Mouse (Mus musculus) myocyte (in vitro differentiated cells): ENCODE data around the gene Scd4. TPM values are rescaled to one million over a fixed set of nuclear protein-coding genes. Genes with fewer than 3 reads are reported as not detected.
A peak's percentile ranks its signal among the peaks of the same experiment; 100 is the strongest.

Experiments
- H3K27me3 ChIP-seq: one replicate; pipeline ENCODE4 v1.6.1; 2011; ENCODE audit not compliant: control insufficient read depth, insufficient read depth, insufficient read length
- H3K36me3 ChIP-seq: one replicate; pipeline ENCODE4 v1.6.1; 2011; ENCODE audit not compliant: control insufficient read depth, insufficient read depth
- H3K4me2 ChIP-seq: one replicate; pipeline ENCODE4 v1.6.1; 2011; ENCODE audit warnings: low read depth, control low read depth
- H3K4me3 ChIP-seq: one replicate; pipeline ENCODE4 v1.5.1; 2011; ENCODE audit warnings: mild to moderate bottlenecking, control low read depth, moderate library complexity
- H3K79me2 ChIP-seq: one replicate; pipeline ENCODE4 v1.6.1; 2011; ENCODE audit not compliant: control insufficient read depth, insufficient read depth
- H3ac ChIP-seq: one replicate; pipeline ENCODE4 v1.6.1; 2011; ENCODE audit not compliant: control insufficient read depth, insufficient read length
- CEBPB ChIP-seq: IDR thresholded peaks from 2 replicates; pipeline ENCODE4 v1.6.1; 2011; ENCODE audit warnings: mild to moderate bottlenecking, moderate library complexity; ENCODE audit not compliant: poor library complexity, insufficient read depth, severe bottlenecking
- E2F4 ChIP-seq: IDR thresholded peaks from one replicate; pipeline ENCODE4 v1.6.1; 2011; ENCODE audit warnings: mild to moderate bottlenecking, control low read depth, moderate library complexity; ENCODE audit not compliant: insufficient read depth
- MAX ChIP-seq: IDR thresholded peaks from one replicate; pipeline ENCODE4 v1.6.1; 2011; ENCODE audit warnings: low read depth, mild to moderate bottlenecking, control low read depth
- MYOD1 ChIP-seq, 3 experiments: IDR thresholded peaks; one replicate each; pipeline ENCODE4 v1.6.1; 2011; ENCODE audit warnings: control low read depth in 2 of 3, low read depth in 2 of 3, mild to moderate bottlenecking in 2 of 3, moderate library complexity in 1 of 3; ENCODE audit not compliant: insufficient read length in 2 of 3, control insufficient read depth in 1 of 3
- MYOG ChIP-seq, 3 experiments: IDR thresholded peaks; one replicate each; pipeline ENCODE4 v1.6.1; 2011; ENCODE audit warnings: control low read depth in 2 of 3, low read depth in 2 of 3, mild to moderate bottlenecking in 2 of 3; ENCODE audit not compliant: insufficient read length in 2 of 3, control insufficient read depth in 1 of 3, insufficient read depth in 1 of 3
- POLR2A ChIP-seq: IDR thresholded peaks from one replicate; pipeline ENCODE4 v1.6.1; 2011; ENCODE audit warnings: low read depth, mild to moderate bottlenecking, control low read depth, moderate library complexity; ENCODE audit not compliant: insufficient read length
- POLR2AphosphoS2 ChIP-seq: IDR thresholded peaks from one replicate; pipeline ENCODE4 v1.6.1; 2011; ENCODE audit warnings: low read depth, control low read depth; ENCODE audit not compliant: insufficient read length
- REST ChIP-seq: IDR thresholded peaks from one replicate; pipeline ENCODE4 v1.6.1; 2011; ENCODE audit warnings: mild to moderate bottlenecking, control low read depth, moderate library complexity; ENCODE audit not compliant: insufficient read depth, insufficient read length
- SRF ChIP-seq: IDR thresholded peaks from one replicate; pipeline ENCODE4 v1.6.1; 2011; ENCODE audit warnings: low read depth; ENCODE audit not compliant: control insufficient read depth, insufficient read length
- TCF12 ChIP-seq: IDR thresholded peaks from one replicate; pipeline ENCODE4 v1.6.1; 2011; ENCODE audit warnings: mild to moderate bottlenecking, control low read depth; ENCODE audit not compliant: poor library complexity, insufficient read depth, severe bottlenecking
- TCF3 ChIP-seq: IDR thresholded peaks from one replicate; pipeline ENCODE4 v1.6.1; 2011; ENCODE audit warnings: low read depth, control low read depth; ENCODE audit not compliant: insufficient read length
- USF1 ChIP-seq: IDR thresholded peaks from one replicate; pipeline ENCODE4 v1.6.1; 2011; ENCODE audit warnings: low read depth, mild to moderate bottlenecking, control low read depth, moderate library complexity
- polyA plus RNA-seq: library from polyadenylated mRNA; unstranded; fragments of >200 nt; fragmentation: generic; extraction: Trizol; gene quantifications from one replicate; pipeline ENCODE4 v1.2.1, GENCODE M21; 2012; ENCODE audit warnings: missing spikeins

Scd4 gene
- polyA plus RNA-seq, 1 experiment, result 0.16 TPM

- Histone ChIP-seq H3K79me2 (peaks cover 64% of the 10 kb centered on the region), H3K4me2 (peak overlapping the region; percentile 58), H3ac (no peak overlapping the region), H3K4me3 (no peak overlapping the region), H3K27me3 (no peaks in the 10 kb centered on the region), H3K36me3 (peaks cover 89% of the 10 kb centered on the region)
- peak; percentile 45 for TF ChIP-seq POLR2A
- TF ChIP-seq POLR2AphosphoS2, result peak; percentile 91
- TF ChIP-seq CEBPB, result no peak
These were observed 27.9 kb upstream of the Scd4 start for GRCm38 (mm10) chr19:44304851-44305510.

GRCm38 (mm10) chr19:44305701-44306100 lies 27.2 kb upstream of the Scd4 start:
- no peak overlapping the region for H3ac ChIP-seq
- no peaks in the 10 kb centered on the region for H3K27me3 ChIP-seq

GRCm38 (mm10) chr19:44306171-44306570 lies 26.7 kb upstream of the Scd4 start:
- Histone ChIP-seq H3K36me3 (peaks cover 77% of the 10 kb centered on the region), H3K4me2 (peak overlapping the region; percentile 58), H3ac (no peak overlapping the region), H3K4me3 (no peak overlapping the region), H3K79me2 (peaks cover 53% of the 10 kb centered on the region), H3K27me3 (no peaks in the 10 kb centered on the region)
- TF ChIP-seq POLR2AphosphoS2, result peak; percentile 74
- TF ChIP-seq USF1, result no peak
- TF ChIP-seq CEBPB, result no peak
- TF ChIP-seq SRF, result no peak

More at GRCm38 (mm10) chr19:44305701-44306100, 27.2 kb upstream of the Scd4 start:
- H3K36me3 ChIP-seq, result peaks cover 81% of the 10 kb centered on the region
- peaks cover 57% of the 10 kb centered on the region for H3K79me2 ChIP-seq
- TF ChIP-seq POLR2AphosphoS2, result peak; percentile 48
- no peak for TF ChIP-seq USF1
- TF ChIP-seq TCF12, result no peak
- no peak overlapping the region for H3K4me3 ChIP-seq
- peak overlapping the region; percentile 58 for H3K4me2 ChIP-seq

GRCm38 (mm10) chr19:44307101-44307914 lies 25.6 kb upstream of the Scd4 start:
- H3K36me3 ChIP-seq, result peaks cover 65% of the 10 kb centered on the region
- no peak overlapping the region for H3K4me3 ChIP-seq

GRCm38 (mm10) chr19:44307915-44308470 lies 24.9 kb upstream of the Scd4 start:
- H3K4me3 ChIP-seq, result no peak overlapping the region
- H3K79me2 ChIP-seq, result peaks cover 35% of the 10 kb centered on the region
- H3ac ChIP-seq, result no peak overlapping the region
- no peaks in the 10 kb centered on the region for H3K27me3 ChIP-seq
- H3K4me2 ChIP-seq, result peak overlapping the region; percentile 14
- peaks cover 59% of the 10 kb centered on the region for H3K36me3 ChIP-seq
- TF ChIP-seq SRF (no peak), MYOD1 (IDR thresholded peaks at IDR 0.05; ENCODE audit: control insufficient read depth in 1 of 3, insufficient read length in 2 of 3, low read depth in 2 of 3) (no peak), E2F4 (no peak), MAX (no peak), TCF3 (no peak), TCF12 (no peak), REST (no peak), USF1 (no peak), MYOG (IDR thresholded peaks at IDR 0.05; ENCODE audit: control insufficient read depth in 1 of 3, insufficient read depth in 1 of 3, insufficient read length in 2 of 3, low read depth in 2 of 3) (no peak), POLR2A (peak; percentile 43), CEBPB (no peak), POLR2AphosphoS2 (peak; percentile 90)

More at GRCm38 (mm10) chr19:44307101-44307914, 25.6 kb upstream of the Scd4 start:
- no peak for TF ChIP-seq TCF3
- TF ChIP-seq POLR2AphosphoS2, result peak; percentile 47
- no peak overlapping the region for H3ac ChIP-seq
- H3K79me2 ChIP-seq, result peaks cover 42% of the 10 kb centered on the region
- H3K27me3 ChIP-seq, result no peaks in the 10 kb centered on the region
- peak overlapping the region; percentile 14 for H3K4me2 ChIP-seq
